Mouse (Mus musculus) heart, embryonic 16.5 days (tissue): ENCODE measurements at regions not wholly inside any gene's neighbourhood (a gene's known extent, or its start where the extent isn't known, plus 50 kb on each side); places are given as distances from the start of the nearest gene placed in this dataset.

Experiments
- ATAC-seq: fragments of 200-750 bp; cut with Nextera tagmentation; replicated peaks from 2 replicates; pipeline ENCODE4 v1.8.0; 2017; ENCODE audit warnings: moderate number of reproducible peaks; ENCODE audit not compliant: insufficient read depth, low FRiP score; ENCODE audit errors: extremely low read depth
- H3K27ac ChIP-seq: fragments of 300-500 bp; sonication (generic); 2 replicates; pipeline ENCODE4 v1.5.1; 2014; ENCODE audit warnings: mild to moderate bottlenecking, low read length, control low read depth, moderate library complexity
- H3K27me3 ChIP-seq: fragments of 300-500 bp; sonication (generic); 2 replicates; pipeline ENCODE4 v1.6.1; 2014; ENCODE audit warnings: low read length, mixed read lengths; ENCODE audit not compliant: control insufficient read depth, insufficient read depth
- H3K36me3 ChIP-seq: fragments of 300-500 bp; sonication (generic); 2 replicates; pipeline ENCODE4 v1.6.1; 2014; ENCODE audit not compliant: control insufficient read depth, insufficient read depth
- H3K4me1 ChIP-seq: fragments of 300-500 bp; sonication (generic); 2 replicates; pipeline ENCODE4 v1.6.1; 2014; ENCODE audit warnings: low read length, mixed read lengths; ENCODE audit not compliant: control insufficient read depth, insufficient read depth
- H3K4me2 ChIP-seq: fragments of 300-500 bp; sonication (generic); 2 replicates; pipeline ENCODE4 v1.6.1; 2014; ENCODE audit warnings: low read depth, mild to moderate bottlenecking, control low read depth, low read length
- H3K4me3 ChIP-seq: fragments of 300-500 bp; sonication (generic); 2 replicates; pipeline ENCODE4 v1.5.1; 2014; ENCODE audit warnings: mild to moderate bottlenecking, control low read depth, low read length
- H3K9ac ChIP-seq: fragments of 300-500 bp; sonication (generic); 2 replicates; pipeline ENCODE4 v1.6.1; 2014; ENCODE audit warnings: low read length, control low read depth
- H3K9me3 ChIP-seq: fragments of 300-500 bp; sonication (generic); replicated peaks from 2 replicates; pipeline ENCODE4 v1.6.1; 2016; ENCODE audit warnings: low read length; ENCODE audit not compliant: control insufficient read depth
- WGBS: fragments of 180-500 bp; shearing (Covaris S2); extraction: QIAGEN DNeasy Blood & Tissue Kit; methylation state at CpG from one replicate; pipeline ENCODE4 v1.1.7; 2014; 5-methylcytosine and 5-hydroxymethylcytosine counted together

GRCm38 (mm10) chr19:21946262-21946922 lies 168.2 kb downstream of the Cemip2 start:
- Histone ChIP-seq H3K36me3 (no peaks in the 10 kb centered on the region), H3K4me2 (no peak overlapping the region), H3K4me1 (peaks cover under 1% of the 10 kb centered on the region; the same call in 1 of the 2 replicates), H3K9me3 (no peaks in the 10 kb centered on the region), H3K4me3 (no peak overlapping the region), H3K9ac (no peak overlapping the region), H3K27me3 (no peaks in the 10 kb centered on the region), H3K27ac (no peak overlapping the region)
- WGBS, result 58% methylated on average over 5 of the region's 5 CpGs
- ATAC-seq, result no peak

GRCm38 (mm10) chr19:21948030-21948429 lies 169.9 kb downstream of the Cemip2 start:
- H3K27ac ChIP-seq, result no peak overlapping the region
- H3K27me3 ChIP-seq, result no peaks in the 10 kb centered on the region
- H3K36me3 ChIP-seq, result no peaks in the 10 kb centered on the region
- H3K9ac ChIP-seq, result no peak overlapping the region
- H3K9me3 ChIP-seq, result no peaks in the 10 kb centered on the region
- no peaks in the 10 kb centered on the region for H3K4me1 ChIP-seq
- H3K4me2 ChIP-seq, result no peak overlapping the region
- no peak for ATAC-seq
- no peak overlapping the region for H3K4me3 ChIP-seq
- 71% methylated on average over 2 of the region's 2 CpGs for WGBS

GRCm38 (mm10) chr19:21962635-21963034 lies 176.2 kb upstream of the Trpm3 start:
- Histone ChIP-seq H3K4me1 (no peaks in the 10 kb centered on the region), H3K27ac (no peak overlapping the region), H3K27me3 (no peaks in the 10 kb centered on the region), H3K36me3 (no peaks in the 10 kb centered on the region), H3K9ac (no peak overlapping the region), H3K9me3 (no peaks in the 10 kb centered on the region), H3K4me3 (no peak overlapping the region), H3K4me2 (no peak overlapping the region)
- ATAC-seq, result no peak
- 85% methylated on average over 2 of the region's 2 CpGs for WGBS

DNA sequence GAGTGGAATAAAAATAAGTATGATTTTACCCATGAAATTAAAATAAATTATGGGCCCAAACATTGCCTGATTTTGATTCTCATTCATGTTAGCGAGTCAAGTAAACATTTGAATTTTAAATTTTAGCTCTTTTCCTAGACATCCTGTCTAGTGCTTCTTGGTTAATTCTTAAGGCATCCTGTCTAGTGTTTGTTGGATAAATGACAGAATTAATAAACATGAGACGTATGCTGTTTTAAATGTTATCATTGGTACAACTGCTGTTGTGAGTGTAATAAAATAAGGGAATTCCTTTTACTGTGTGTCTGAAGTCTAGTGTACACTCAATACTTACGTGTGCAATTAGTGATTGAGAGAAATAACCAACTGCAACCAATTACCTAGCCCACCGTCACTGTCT lies 149.0 kb upstream of the Trpm3 start:
- no peak overlapping the region for H3K4me3 ChIP-seq
- ATAC-seq, result no peak
- no peak overlapping the region for H3K9ac ChIP-seq
- H3K36me3 ChIP-seq, result no peaks in the 10 kb centered on the region
- 0 out of 2 replicates have a peak, but pooled peaks cover 2% of the 10 kb centered on the region for H3K9me3 ChIP-seq
- H3K4me1 ChIP-seq, result no peaks in the 10 kb centered on the region
- no peak overlapping the region for H3K4me2 ChIP-seq
- no peaks in the 10 kb centered on the region for H3K27me3 ChIP-seq
- no peak overlapping the region for H3K27ac ChIP-seq
- whole genome bisulfite sequencing, result 79% methylated on average over 4 of the region's 4 CpGs

DNA sequence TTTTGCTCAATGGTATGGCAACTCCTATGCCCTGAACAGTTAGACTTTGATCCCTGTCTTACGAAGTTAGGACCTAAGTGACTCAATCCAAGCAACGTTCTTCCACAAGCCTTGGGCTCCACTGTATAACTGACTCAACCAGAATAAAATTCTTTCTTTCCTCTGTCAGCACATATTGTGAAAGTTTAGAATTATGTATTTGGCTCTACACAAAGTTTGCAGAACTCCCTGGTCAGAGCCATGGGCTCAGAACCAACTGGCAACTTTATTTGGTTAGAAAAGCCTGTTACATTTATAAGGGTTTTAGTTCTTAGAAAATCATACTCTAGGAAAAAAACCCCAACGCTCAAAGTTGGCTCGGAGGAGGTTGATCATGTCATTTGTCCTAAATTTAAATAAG lies 147.9 kb upstream of the Trpm3 start:
- ATAC-seq, result no peak
- WGBS, result 70% methylated on average over 4 of the region's 4 CpGs
- H3K9me3 ChIP-seq, result 0 out of 2 replicates have a peak, but pooled peaks cover 2% of the 10 kb centered on the region
- H3K4me3 ChIP-seq, result no peak overlapping the region
- no peaks in the 10 kb centered on the region for H3K36me3 ChIP-seq
- H3K9ac ChIP-seq, result no peak overlapping the region
- H3K4me1 ChIP-seq, result no peaks in the 10 kb centered on the region
- H3K4me2 ChIP-seq, result no peak overlapping the region
- H3K27me3 ChIP-seq, result no peaks in the 10 kb centered on the region
- H3K27ac ChIP-seq, result no peak overlapping the region

GRCm38 (mm10) chr19:21991413-21991812 lies 147.4 kb upstream of the Trpm3 start:
- ATAC-seq, result no peak
- no peaks in the 10 kb centered on the region for H3K27me3 ChIP-seq
- H3K27ac ChIP-seq, result no peak overlapping the region
- H3K9me3 ChIP-seq, result 0 out of 2 replicates have a peak, but pooled peaks cover 2% of the 10 kb centered on the region
- H3K36me3 ChIP-seq, result no peaks in the 10 kb centered on the region
- no peak overlapping the region for H3K4me3 ChIP-seq
- H3K4me1 ChIP-seq, result no peaks in the 10 kb centered on the region
- H3K9ac ChIP-seq, result no peak overlapping the region
- H3K4me2 ChIP-seq, result no peak overlapping the region

DNA sequence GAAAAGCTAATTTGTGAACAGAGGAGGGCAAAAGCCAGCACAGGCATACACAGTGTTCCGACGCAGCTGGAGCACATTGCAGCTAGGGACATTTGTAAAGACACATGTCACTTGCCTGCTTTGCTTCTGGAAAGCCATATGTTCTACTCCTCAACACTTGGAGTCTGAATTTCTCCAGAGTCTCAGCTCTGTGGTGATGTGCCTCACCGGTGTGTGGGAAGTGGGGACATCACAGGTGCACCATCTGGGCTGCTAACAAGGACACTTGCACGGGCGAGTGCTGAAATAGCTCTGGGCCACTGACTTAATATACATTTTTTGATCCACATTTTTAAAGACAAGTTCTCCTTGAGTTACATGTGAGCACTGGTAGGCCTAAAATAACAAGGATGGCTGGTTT lies 139.2 kb upstream of the Trpm3 start:
- Histone ChIP-seq H3K36me3 (no peaks in the 10 kb centered on the region), H3K4me3 (no peak overlapping the region), H3K27me3 (no peaks in the 10 kb centered on the region), H3K27ac (no peak overlapping the region), H3K9ac (no peak overlapping the region), H3K4me2 (no peak overlapping the region), H3K9me3 (no peaks in the 10 kb centered on the region), H3K4me1 (no peaks in the 10 kb centered on the region)
- 88% methylated on average over 5 of the region's 5 CpGs for WGBS
- ATAC-seq, result no peak

GRCm38 (mm10) chr19:22008053-22008935 lies 130.6 kb upstream of the Trpm3 start:
- no peaks in the 10 kb centered on the region for H3K27me3 ChIP-seq
- 80% methylated on average over 13 of the region's 13 CpGs for WGBS

DNA sequence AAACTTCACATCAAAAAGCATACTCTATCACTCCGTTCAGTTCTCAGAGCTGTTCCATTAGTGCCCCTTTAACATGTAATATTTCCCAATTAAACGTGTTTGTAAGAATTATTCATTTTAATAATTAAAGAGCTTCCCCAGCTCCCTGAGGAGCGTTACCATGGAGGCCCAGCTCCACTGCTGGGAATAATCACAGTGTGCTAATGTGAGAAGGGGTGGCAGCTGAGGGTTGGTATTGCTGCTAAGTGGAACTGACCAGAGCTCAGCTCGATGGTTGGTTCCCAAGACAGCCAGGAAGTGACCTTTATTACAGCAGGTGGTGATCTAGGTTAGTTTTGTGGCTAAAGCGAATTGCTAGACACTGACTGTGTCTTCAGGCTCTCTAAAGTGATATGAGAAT lies 128.6 kb upstream of the Trpm3 start:
- Histone ChIP-seq H3K36me3 (no peaks in the 10 kb centered on the region), H3K4me3 (no peak overlapping the region), H3K4me1 (no peaks in the 10 kb centered on the region), H3K27me3 (no peaks in the 10 kb centered on the region), H3K9me3 (no peaks in the 10 kb centered on the region), H3K9ac (no peak overlapping the region), H3K27ac (no peak overlapping the region), H3K4me2 (no peak overlapping the region)
- WGBS, result 70% methylated on average over 5 of the region's 5 CpGs
- no peak for ATAC-seq

More at GRCm38 (mm10) chr19:22008053-22008935, 130.6 kb upstream of the Trpm3 start:
- no peak overlapping the region for H3K4me3 ChIP-seq
- H3K36me3 ChIP-seq, result no peaks in the 10 kb centered on the region
- H3K9ac ChIP-seq, result no peak overlapping the region
- H3K9me3 ChIP-seq, result no peaks in the 10 kb centered on the region
- no peak overlapping the region for H3K27ac ChIP-seq
- no peak overlapping the region for H3K4me2 ChIP-seq
- H3K4me1 ChIP-seq, result no peaks in the 10 kb centered on the region
- ATAC-seq, result no peak
